Mouse (Mus musculus): ENCODE measurements around the gene Plpp2. TPM values are rescaled to one million over a fixed set of nuclear protein-coding genes. Genes with fewer than 3 reads are reported as not detected.

Gene Plpp2
- polyA plus RNA-seq, 1 experiment from 2014 or later = 34.9 TPM

- H3K36me3 ChIP-seq (ENCODE audit: control insufficient read depth, insufficient read depth, low read length) = peaks cover 7% of the 10 kb centered on the region
- no peak for ATAC-seq (ENCODE audit: low FRiP score, low TSS enrichment)
- no peak overlapping the region for H3K4me3 ChIP-seq (ENCODE audit: low read length)
- H3K4me1 ChIP-seq (ENCODE audit: control insufficient read depth, insufficient read depth, low read length) = peaks cover 8% of the 10 kb centered on the region
- no peaks in the 10 kb centered on the region for H3K27me3 ChIP-seq (ENCODE audit: control insufficient read depth, insufficient read depth, low read length)
- H3K9me3 ChIP-seq (ENCODE audit: control insufficient read depth, low read length) = no peaks in the 10 kb centered on the region
- no peak overlapping the region for H3K9ac ChIP-seq (ENCODE audit: low read depth, low read length)
- H3K27ac ChIP-seq (ENCODE audit: low read depth, low read length) = no peak overlapping the region
- no peak overlapping the region for H3K4me2 ChIP-seq (replicated peaks; ENCODE audit: low read depth, low read length)
- WGBS = 73% methylated on average over 8 of the region's 8 CpGs
These were observed 3.4 kb downstream of the Plpp2 start for GRCm38 (mm10) chr10:79530241-79530640.

- no peak for ATAC-seq (ENCODE audit: low FRiP score, low TSS enrichment)
- no peaks in the 10 kb centered on the region for H3K9me3 ChIP-seq (ENCODE audit: control insufficient read depth, low read length)
- no peaks in the 10 kb centered on the region for H3K27me3 ChIP-seq (ENCODE audit: control insufficient read depth, insufficient read depth, low read length)
- 85% methylated on average over 3 of the region's 3 CpGs for WGBS
- peaks cover 7% of the 10 kb centered on the region for H3K36me3 ChIP-seq (ENCODE audit: control insufficient read depth, insufficient read depth, low read length)
- no peak overlapping the region for H3K27ac ChIP-seq (ENCODE audit: low read depth, low read length)
- H3K4me1 ChIP-seq (ENCODE audit: control insufficient read depth, insufficient read depth, low read length) = peaks cover 4% of the 10 kb centered on the region; the same call in 1 of the 2 replicates
- H3K4me3 ChIP-seq (ENCODE audit: low read length) = no peak overlapping the region
- no peak overlapping the region for H3K4me2 ChIP-seq (replicated peaks; ENCODE audit: low read depth, low read length)
- no peak overlapping the region for H3K9ac ChIP-seq (ENCODE audit: low read depth, low read length)
These were observed 5.5 kb downstream of the Plpp2 start for GRCm38 (mm10) chr10:79528081-79528480.

- 83% methylated on average over 6 of the region's 6 CpGs for WGBS
- Histone ChIP-seq H3K4me2 (replicated peaks; ENCODE audit: low read depth, low read length) (no peak overlapping the region), H3K27ac (ENCODE audit: low read depth, low read length) (no peak overlapping the region), H3K27me3 (ENCODE audit: control insufficient read depth, insufficient read depth, low read length) (no peaks in the 10 kb centered on the region), H3K4me3 (ENCODE audit: low read length) (no peak overlapping the region), H3K36me3 (ENCODE audit: control insufficient read depth, insufficient read depth, low read length) (peaks cover 7% of the 10 kb centered on the region), H3K9me3 (ENCODE audit: control insufficient read depth, low read length) (no peaks in the 10 kb centered on the region), H3K9ac (ENCODE audit: low read depth, low read length) (no peak overlapping the region), H3K4me1 (ENCODE audit: control insufficient read depth, insufficient read depth, low read length) (peaks cover 1% of the 10 kb centered on the region; the same call in 1 of the 2 replicates)
- ATAC-seq (ENCODE audit: low FRiP score, low TSS enrichment) = no peak
These were observed 6.1 kb downstream of the Plpp2 start for GRCm38 (mm10) chr10:79527453-79527845.

- no peak for ATAC-seq (ENCODE audit: low FRiP score, low TSS enrichment)
- WGBS = 84% methylated on average over 12 of the region's 12 CpGs
- no peaks in the 10 kb centered on the region for H3K9me3 ChIP-seq (ENCODE audit: control insufficient read depth, low read length)
- peaks cover 7% of the 10 kb centered on the region for H3K36me3 ChIP-seq (ENCODE audit: control insufficient read depth, insufficient read depth, low read length)
- no peaks in the 10 kb centered on the region for H3K4me1 ChIP-seq (ENCODE audit: control insufficient read depth, insufficient read depth, low read length)
- no peak overlapping the region for H3K9ac ChIP-seq (ENCODE audit: low read depth, low read length)
- no peak overlapping the region for H3K4me2 ChIP-seq (replicated peaks; ENCODE audit: low read depth, low read length)
- H3K4me3 ChIP-seq (ENCODE audit: low read length) = no peak overlapping the region
- H3K27ac ChIP-seq (ENCODE audit: low read depth, low read length) = no peak overlapping the region
- H3K27me3 ChIP-seq (ENCODE audit: control insufficient read depth, insufficient read depth, low read length) = no peaks in the 10 kb centered on the region
These were observed 6.7 kb downstream of the Plpp2 start for GRCm38 (mm10) chr10:79526661-79527452.

GRCm38 (mm10) chr10:79525456-79526325, 7.9 kb downstream of the Plpp2 start:
- Histone ChIP-seq H3K27ac (ENCODE audit: low read depth, low read length) (no peak overlapping the region), H3K4me1 (ENCODE audit: control insufficient read depth, insufficient read depth, low read length) (no peaks in the 10 kb centered on the region), H3K27me3 (ENCODE audit: control insufficient read depth, insufficient read depth, low read length) (no peaks in the 10 kb centered on the region), H3K4me2 (replicated peaks; ENCODE audit: low read depth, low read length) (no peak overlapping the region), H3K4me3 (ENCODE audit: low read length) (no peak overlapping the region), H3K36me3 (ENCODE audit: control insufficient read depth, insufficient read depth, low read length) (peaks cover 7% of the 10 kb centered on the region), H3K9me3 (ENCODE audit: control insufficient read depth, low read length) (no peaks in the 10 kb centered on the region), H3K9ac (ENCODE audit: low read depth, low read length) (no peak overlapping the region)
- ATAC-seq (ENCODE audit: low FRiP score, low TSS enrichment) = no peak
- 91% methylated on average over 8 of the region's 8 CpGs for WGBS

- Histone ChIP-seq H3K4me3 (ENCODE audit: low read length) (no peak overlapping the region), H3K9ac (ENCODE audit: low read depth, low read length) (no peak overlapping the region), H3K9me3 (ENCODE audit: control insufficient read depth, low read length) (no peaks in the 10 kb centered on the region), H3K36me3 (ENCODE audit: control insufficient read depth, insufficient read depth, low read length) (peaks cover 7% of the 10 kb centered on the region), H3K27me3 (ENCODE audit: control insufficient read depth, insufficient read depth, low read length) (no peaks in the 10 kb centered on the region), H3K27ac (ENCODE audit: low read depth, low read length) (no peak overlapping the region), H3K4me1 (ENCODE audit: control insufficient read depth, insufficient read depth, low read length) (no peaks in the 10 kb centered on the region), H3K4me2 (replicated peaks; ENCODE audit: low read depth, low read length) (no peak overlapping the region)
- no peak for ATAC-seq (ENCODE audit: low FRiP score, low TSS enrichment)
- 90% methylated on average over 1 of the region's 1 CpGs for WGBS
These were observed 9.2 kb downstream of the Plpp2 start for GRCm38 (mm10) chr10:79524433-79524832.

GRCm38 (mm10) chr10:79506709-79507108, 26.9 kb downstream of the Plpp2 start:
- Histone ChIP-seq H3K9ac (ENCODE audit: low read depth, low read length) (no peak overlapping the region), H3K4me3 (ENCODE audit: low read length) (no peak overlapping the region), H3K27ac (ENCODE audit: low read depth, low read length) (no peak overlapping the region), H3K27me3 (ENCODE audit: control insufficient read depth, insufficient read depth, low read length) (no peaks in the 10 kb centered on the region), H3K36me3 (ENCODE audit: control insufficient read depth, insufficient read depth, low read length) (no peaks in the 10 kb centered on the region), H3K9me3 (ENCODE audit: control insufficient read depth, low read length) (no peaks in the 10 kb centered on the region), H3K4me2 (replicated peaks; ENCODE audit: low read depth, low read length) (no peak overlapping the region), H3K4me1 (ENCODE audit: control insufficient read depth, insufficient read depth, low read length) (no peaks in the 10 kb centered on the region)
- WGBS = 80% methylated on average over 2 of the region's 2 CpGs
- ATAC-seq (ENCODE audit: low FRiP score, low TSS enrichment) = no peak

GRCm38 (mm10) chr10:79502830-79503644, 30.6 kb downstream of the Plpp2 start:
- H3K27me3 ChIP-seq (ENCODE audit: control insufficient read depth, insufficient read depth, low read length) = no peaks in the 10 kb centered on the region
- no peak overlapping the region for H3K4me3 ChIP-seq (ENCODE audit: low read length)
- H3K9ac ChIP-seq (ENCODE audit: low read depth, low read length) = no peak overlapping the region
- 62% methylated on average over 6 of the region's 6 CpGs for WGBS
- H3K9me3 ChIP-seq (ENCODE audit: control insufficient read depth, low read length) = no peaks in the 10 kb centered on the region
- H3K4me1 ChIP-seq (ENCODE audit: control insufficient read depth, insufficient read depth, low read length) = no peaks in the 10 kb centered on the region
- no peak overlapping the region for H3K27ac ChIP-seq (ENCODE audit: low read depth, low read length)
- ATAC-seq (ENCODE audit: low FRiP score, low TSS enrichment) = no peak
- H3K4me2 ChIP-seq (replicated peaks; ENCODE audit: low read depth, low read length) = no peak overlapping the region
- no peaks in the 10 kb centered on the region for H3K36me3 ChIP-seq (ENCODE audit: control insufficient read depth, insufficient read depth, low read length)

Measured in kidney, embryonic 14.5 days (tissue).